Mouse (Mus musculus) heart, adult 2 months (tissue): ENCODE measurements around the gene Hexim1. TPM values are rescaled to one million over a fixed set of nuclear protein-coding genes. Genes with fewer than 3 reads are reported as not detected.
A peak's percentile ranks its signal among the peaks of the same experiment; 100 is the strongest.

ENCODE experiments used
- DNase-seq, 2 experiments: peaks; one replicate each; pipeline ENCODE4 v3.0.0; 2021
- H3K27ac ChIP-seq: fragments of 200-600 bp; 2 replicates; pipeline ENCODE4 v1.8.1; 2022
- H3K27me3 ChIP-seq: fragments of 200-500 bp; 2 replicates; pipeline ENCODE4 v1.6.1; 2012; ENCODE audit warnings: mild to moderate bottlenecking, low read length, inconsistent platforms, mixed read lengths; ENCODE audit not compliant: control insufficient read depth, insufficient read depth
- H3K36me3 ChIP-seq: fragments of 200-500 bp; 2 replicates; pipeline ENCODE4 v1.6.1; 2012; ENCODE audit warnings: low read length, inconsistent platforms; ENCODE audit not compliant: control insufficient read depth, insufficient read depth
- H3K4me1 ChIP-seq: fragments of 200-500 bp; 2 replicates; pipeline ENCODE4 v1.6.1; 2011; ENCODE audit warnings: low read length; ENCODE audit not compliant: control insufficient read depth, insufficient read depth
- H3K4me3 ChIP-seq: fragments of 200-600 bp; 2 replicates; pipeline ENCODE4 v1.8.1; 2022
- H3K79me2 ChIP-seq: fragments of 200-500 bp; replicated peaks from 2 replicates; pipeline ENCODE4 v1.6.1; 2012; ENCODE audit warnings: mild to moderate bottlenecking, inconsistent platforms, low read length, moderate library complexity, mixed read lengths; ENCODE audit not compliant: control insufficient read depth, insufficient read depth
- H3K9ac ChIP-seq: fragments of 200-500 bp; 2 replicates; pipeline ENCODE4 v1.6.1; 2012; ENCODE audit warnings: low read depth, mild to moderate bottlenecking, control low read depth, inconsistent platforms, low read length, mixed read lengths
- CTCF ChIP-seq: fragments of 200-600 bp; IDR thresholded peaks from 2 replicates; pipeline ENCODE4 v1.8.1; 2022; ENCODE audit warnings: antibody characterized with exemption, mild to moderate bottlenecking, moderate library complexity
- EP300 ChIP-seq: fragments of 200-500 bp; IDR thresholded peaks from 2 replicates; pipeline ENCODE4 v1.6.1; 2011; ENCODE audit warnings: low read depth, low read length, control low read depth; ENCODE audit not compliant: insufficient read depth
- POLR2A ChIP-seq: fragments of 200-500 bp; IDR thresholded peaks from 2 replicates; pipeline ENCODE4 v1.6.1; 2011; ENCODE audit warnings: mild to moderate bottlenecking, low read depth, low read length, control low read depth; ENCODE audit not compliant: insufficient read depth
- WGBS: fragments of 180-500 bp; shearing (Covaris S2); methylation state at CpG from one replicate; pipeline ENCODE4 v1.1.7; 2018; 5-methylcytosine and 5-hydroxymethylcytosine counted together
- intact Hi-C: fragments of 180-260 bp; cut with DNase I; formaldehyde crosslinking; loops from one replicate; pipeline ENCODE4 v1.15.1; 2025
- polyA plus RNA-seq: library from polyadenylated mRNA; depleted of rRNA; stranded (reverse); fragments of >200 nt; gene quantifications from 2 replicates; pipeline ENCODE4 v1.2.3, GENCODE M21; 2012
- total RNA-seq, 2 experiments: library from RNA; stranded (reverse); gene quantifications; 2 replicates each; pipeline ENCODE4 v1.2.3; 2021

The Hexim1 gene
- total and polyA plus RNA-seq, 3 experiments: 7.8 to 19.3 (median 18.2) TPM

- TF ChIP-seq EP300 (no peak), CTCF (no peak), POLR2A (no peak)
- H3K9ac ChIP-seq: no peak overlapping the region
- peaks cover 10% of the 10 kb centered on the region for H3K4me1 ChIP-seq
- WGBS: 87% methylated on average over 10 of the region's 10 CpGs
- H3K36me3 ChIP-seq: no peaks in the 10 kb centered on the region; the same call in none of the 2 replicates
- intact Hi-C loops: no loop called here
- no peak for DNase-seq
- no peaks in the 10 kb centered on the region for H3K27me3 ChIP-seq
- no peak overlapping the region for H3K27ac ChIP-seq
- no peaks in the 10 kb centered on the region for H3K79me2 ChIP-seq
- no peak overlapping the region for H3K4me3 ChIP-seq
Measured at GRCm38 (mm10) chr11:103070322-103070880, 45.6 kb upstream of the Hexim1 start.

- Histone ChIP-seq H3K27ac (no peak overlapping the region), H3K9ac (no peak overlapping the region), H3K4me3 (no peak overlapping the region), H3K27me3 (no peaks in the 10 kb centered on the region), H3K36me3 (no peaks in the 10 kb centered on the region; the same call in 1 of the 2 replicates), H3K4me1 (peaks cover 3% of the 10 kb centered on the region), H3K79me2 (no peaks in the 10 kb centered on the region)
- TF ChIP-seq EP300 (no peak), POLR2A (no peak), CTCF (no peak)
- intact Hi-C loops: no loop called here
- no peak for DNase-seq
- 74% methylated on average over 7 of the region's 7 CpGs for WGBS
Measured at GRCm38 (mm10) chr11:103073671-103074070, 42.4 kb upstream of the Hexim1 start.

GRCm38 (mm10) chr11:103074121-103074650, 41.8 kb upstream of the Hexim1 start:
- Histone ChIP-seq H3K4me1 (peaks cover 3% of the 10 kb centered on the region), H3K4me3 (peak overlapping the region; percentile 1; the same call in 1 of the 2 replicates), H3K27ac (peak overlapping the region; percentile 66), H3K36me3 (no peaks in the 10 kb centered on the region; the same call in 1 of the 2 replicates), H3K9ac (no peak overlapping the region), H3K79me2 (no peaks in the 10 kb centered on the region), H3K27me3 (no peaks in the 10 kb centered on the region)
- WGBS: 72% methylated on average over 10 of the region's 10 CpGs
- intact Hi-C loops: no loop called here
- TF ChIP-seq CTCF (no peak), POLR2A (no peak), EP300 (no peak)
- DNase-seq: no peak

GRCm38 (mm10) chr11:103074796-103075323, 41.2 kb upstream of the Hexim1 start:
- no peaks in the 10 kb centered on the region; the same call in 1 of the 2 replicates for H3K36me3 ChIP-seq
- H3K9ac ChIP-seq: no peak overlapping the region
- 47% methylated on average over 10 of the region's 10 CpGs for WGBS

GRCm38 (mm10) chr11:103076010-103076409, 40.0 kb upstream of the Hexim1 start:
- Histone ChIP-seq H3K36me3 (no peaks in the 10 kb centered on the region; the same call in 1 of the 2 replicates), H3K4me3 (no peak overlapping the region), H3K27me3 (no peaks in the 10 kb centered on the region), H3K9ac (no peak overlapping the region), H3K79me2 (no peaks in the 10 kb centered on the region), H3K4me1 (peaks cover 3% of the 10 kb centered on the region), H3K27ac (no peak overlapping the region)
- intact Hi-C loops: no loop called here
- peak; percentile 53 to 66 for DNase-seq
- 61% methylated on average over 7 of the region's 7 CpGs for WGBS
- TF ChIP-seq CTCF (no peak), EP300 (peak; percentile 49; the same call in 1 of the 2 replicates), POLR2A (no peak)

More at GRCm38 (mm10) chr11:103074796-103075323, 41.2 kb upstream of the Hexim1 start:
- H3K79me2 ChIP-seq: no peaks in the 10 kb centered on the region
- H3K27me3 ChIP-seq: no peaks in the 10 kb centered on the region
- H3K27ac ChIP-seq: peak overlapping the region; percentile 66
- H3K4me1 ChIP-seq: peaks cover 3% of the 10 kb centered on the region
- H3K4me3 ChIP-seq: peak overlapping the region; percentile 1; the same call in 1 of the 2 replicates
- TF ChIP-seq EP300: no peak
- no peak for TF ChIP-seq CTCF
- TF ChIP-seq POLR2A: no peak
- intact Hi-C loops: no loop called here
- DNase-seq: no peak

- no peak overlapping the region for H3K9ac ChIP-seq
- TF ChIP-seq POLR2A (no peak), EP300 (no peak), CTCF (no peak)
- H3K4me3 ChIP-seq: no peak overlapping the region
- DNase-seq: no peak
- no peaks in the 10 kb centered on the region for H3K79me2 ChIP-seq
- H3K4me1 ChIP-seq: peaks cover 3% of the 10 kb centered on the region
- intact Hi-C loops: no loop called here
- no peak overlapping the region for H3K27ac ChIP-seq
- 86% methylated on average over 8 of the region's 8 CpGs for WGBS
- no peaks in the 10 kb centered on the region for H3K27me3 ChIP-seq
- no peaks in the 10 kb centered on the region; the same call in 1 of the 2 replicates for H3K36me3 ChIP-seq
Measured at GRCm38 (mm10) chr11:103076581-103076980, 39.5 kb upstream of the Hexim1 start.
